Mouse (Mus musculus): Measurements from ENCODE around the gene Elp6. TPM values are rescaled to one million over a fixed set of nuclear protein-coding genes. Genes with fewer than 3 reads are reported as not detected.
"Not testable (repeated sequence)": the region's sequence is repeated elsewhere in the genome, so short reads cannot be mapped to it uniquely, and the experiment has no call there.

Elp6 gene
- total RNA-seq, 1 experiment from 2014 or later, result 3.6 TPM

DNA sequence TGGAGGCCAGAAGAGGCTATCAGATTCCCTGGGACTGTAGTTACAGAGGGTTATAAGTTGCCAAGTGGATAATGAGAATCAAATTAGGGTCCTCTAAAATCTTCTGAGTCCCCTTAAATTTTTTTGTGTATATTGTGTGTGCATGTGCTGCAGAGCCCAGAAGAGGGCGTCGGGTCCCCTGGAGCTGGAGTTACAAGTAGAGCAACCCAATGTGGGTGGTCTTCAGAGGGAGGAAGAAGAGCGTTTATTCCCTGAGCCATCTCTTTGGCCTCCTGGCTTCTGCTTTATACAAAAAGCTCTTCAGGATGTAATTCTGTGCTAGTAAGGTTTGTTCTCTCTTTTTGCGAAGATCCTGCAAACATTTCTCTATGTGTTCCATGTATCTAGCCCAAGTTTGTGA lies 457 bp upstream of the Elp6 start:
- peak in 1 of 2 experiments; percentile 19; a peak in 1 of 4 replicates for ATAC-seq (replicated peaks in 1 of 2; ENCODE audit: insufficient read depth in 1 of 2, low FRiP score in 2 of 2, low TSS enrichment in 1 of 2, low read depth in 1 of 2, poor library complexity in 2 of 2, severe bottlenecking in 2 of 2)

DNA sequence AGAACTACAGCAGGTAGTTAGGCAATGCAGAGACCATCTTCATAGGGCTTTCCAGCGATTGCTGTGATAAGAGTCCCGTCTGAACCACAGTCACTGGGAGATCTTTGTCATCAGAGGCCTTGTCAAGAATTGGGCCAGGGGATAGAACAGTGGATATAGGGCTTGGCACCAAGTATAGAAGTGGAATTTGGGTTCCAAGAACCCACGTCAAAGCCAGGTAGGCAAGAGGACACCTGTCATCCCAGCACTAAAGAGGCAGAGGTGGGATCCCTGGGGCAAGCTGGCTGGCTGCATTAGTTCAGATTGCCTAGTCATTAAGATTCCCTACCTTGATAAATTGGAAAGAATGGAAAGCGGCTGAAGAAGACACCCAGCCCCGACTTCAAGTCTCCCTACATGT lies 1.4 kb downstream of the Elp6 start:
- ATAC-seq (replicated peaks in 1 of 2; ENCODE audit: insufficient read depth in 1 of 2, low FRiP score in 2 of 2, low TSS enrichment in 1 of 2, low read depth in 1 of 2, poor library complexity in 2 of 2, severe bottlenecking in 2 of 2), result no peak

DNA sequence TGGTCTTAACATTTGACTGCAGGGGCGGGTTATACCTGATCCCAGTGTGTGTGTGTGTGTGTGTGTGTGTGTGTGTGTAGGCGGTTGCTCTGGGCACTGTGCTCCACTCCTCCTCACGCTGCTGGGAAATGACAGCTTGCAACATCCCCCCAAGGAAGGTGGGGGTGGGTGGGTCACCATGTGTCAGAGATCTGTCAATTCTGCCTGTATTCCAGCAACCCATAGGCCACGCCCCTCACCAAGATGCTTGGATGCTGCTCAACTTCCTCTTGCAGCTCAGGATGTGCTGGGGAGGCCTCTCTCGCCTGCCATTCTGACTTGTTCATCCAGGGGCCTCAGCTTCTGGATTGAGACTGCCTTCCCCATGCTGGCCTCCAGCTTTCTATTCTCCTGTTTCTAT lies 9.7 kb downstream of the Elp6 start:
- ATAC-seq (replicated peaks in 1 of 2; ENCODE audit: insufficient read depth in 1 of 2, low FRiP score in 2 of 2, low TSS enrichment in 1 of 2, low read depth in 1 of 2, poor library complexity in 2 of 2, severe bottlenecking in 2 of 2), result 0 out of 4 replicates have a peak, but pooled peaks have one; percentile 7 to 42

DNA sequence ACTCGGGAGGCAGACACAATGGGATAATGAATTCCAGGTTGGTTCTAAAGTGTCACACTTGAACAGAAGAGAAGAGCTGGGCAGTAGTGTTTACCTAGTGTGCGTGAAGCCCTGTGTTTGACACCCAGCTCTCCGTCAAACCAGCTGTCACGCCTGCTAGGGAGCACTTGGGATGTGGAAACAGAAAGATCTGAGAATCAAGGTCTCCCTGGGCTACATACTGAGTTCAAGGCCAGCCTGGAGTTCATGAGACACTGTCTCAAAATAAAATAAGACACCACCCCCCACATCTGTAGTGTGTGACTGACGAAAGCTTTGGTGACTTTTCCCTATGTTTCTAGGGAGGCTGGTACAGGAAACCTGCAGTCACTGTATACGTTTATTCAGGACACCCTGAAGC lies 10.4 kb downstream of the Elp6 start:
- no peak for ATAC-seq (replicated peaks in 1 of 2; ENCODE audit: insufficient read depth in 1 of 2, low FRiP score in 2 of 2, low TSS enrichment in 1 of 2, low read depth in 1 of 2, poor library complexity in 2 of 2, severe bottlenecking in 2 of 2)

DNA sequence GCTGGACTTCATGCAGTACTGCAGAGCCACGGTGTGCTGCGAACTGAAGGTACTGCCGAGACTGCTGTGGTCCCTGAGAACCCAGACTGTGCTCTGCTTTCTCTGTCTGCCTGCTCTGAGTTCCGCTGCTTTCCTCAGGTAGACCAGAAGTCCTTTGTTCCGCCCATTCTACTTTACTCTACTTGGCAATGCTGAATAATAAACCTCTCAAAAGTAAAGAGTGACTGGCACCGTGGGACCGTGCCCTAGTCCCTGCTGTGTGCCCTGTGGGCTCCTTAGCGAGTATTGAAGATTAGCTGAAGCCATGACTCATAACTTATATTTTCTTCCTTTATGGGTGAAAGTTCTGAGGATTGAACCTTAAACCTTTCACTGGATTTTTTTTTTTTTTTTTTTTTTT lies 10.9 kb downstream of the Elp6 start:
- no peak for ATAC-seq (replicated peaks in 1 of 2; ENCODE audit: insufficient read depth in 1 of 2, low FRiP score in 2 of 2, low TSS enrichment in 1 of 2, low read depth in 1 of 2, poor library complexity in 2 of 2, severe bottlenecking in 2 of 2)

DNA sequence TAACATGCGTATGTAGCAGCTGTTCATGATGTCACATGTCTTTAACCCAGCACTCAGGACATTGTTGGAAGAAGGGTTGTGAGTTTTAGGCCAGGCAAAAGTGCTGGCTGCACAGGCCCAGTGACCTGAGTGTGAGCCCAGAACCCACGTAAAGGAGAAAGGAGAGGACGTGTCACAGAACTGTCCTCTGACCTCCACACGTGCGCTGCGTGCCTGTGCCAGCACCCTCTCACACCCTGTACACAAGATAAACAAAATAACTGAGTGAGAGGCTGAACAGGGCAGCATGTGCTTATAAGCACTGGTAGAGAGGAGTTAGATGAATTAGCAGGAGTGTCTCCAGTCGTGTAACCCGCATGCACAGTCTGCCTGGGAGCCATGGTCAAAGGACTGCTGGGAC lies 11.5 kb downstream of the Elp6 start:
- ATAC-seq (replicated peaks in 1 of 2; ENCODE audit: insufficient read depth in 1 of 2, low FRiP score in 2 of 2, low TSS enrichment in 1 of 2, low read depth in 1 of 2, poor library complexity in 2 of 2, severe bottlenecking in 2 of 2), result no peak

DNA sequence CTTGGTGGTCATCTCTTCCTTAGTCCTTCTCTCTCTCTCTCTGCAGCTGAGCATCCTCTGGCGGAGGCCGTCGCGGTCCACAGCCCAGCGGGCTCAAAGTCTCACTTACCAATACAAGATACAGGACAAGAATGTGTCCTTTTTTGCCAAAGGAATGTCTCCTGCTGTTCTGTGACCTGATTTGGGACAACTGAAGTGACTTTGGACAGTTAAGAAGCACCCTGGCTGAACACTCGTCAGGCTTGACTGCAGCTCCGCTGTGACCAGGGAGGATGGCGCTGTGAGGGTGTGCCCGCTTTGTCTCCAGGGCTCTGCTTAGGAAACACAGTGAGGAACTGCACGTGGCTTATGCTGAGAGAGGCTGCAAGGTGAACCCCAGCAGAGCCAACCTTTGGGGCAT lies 15.8 kb downstream of the Elp6 start:
- ATAC-seq (replicated peaks in 1 of 2; ENCODE audit: insufficient read depth in 1 of 2, low FRiP score in 2 of 2, low TSS enrichment in 1 of 2, low read depth in 1 of 2, poor library complexity in 2 of 2, severe bottlenecking in 2 of 2), result no peak

DNA sequence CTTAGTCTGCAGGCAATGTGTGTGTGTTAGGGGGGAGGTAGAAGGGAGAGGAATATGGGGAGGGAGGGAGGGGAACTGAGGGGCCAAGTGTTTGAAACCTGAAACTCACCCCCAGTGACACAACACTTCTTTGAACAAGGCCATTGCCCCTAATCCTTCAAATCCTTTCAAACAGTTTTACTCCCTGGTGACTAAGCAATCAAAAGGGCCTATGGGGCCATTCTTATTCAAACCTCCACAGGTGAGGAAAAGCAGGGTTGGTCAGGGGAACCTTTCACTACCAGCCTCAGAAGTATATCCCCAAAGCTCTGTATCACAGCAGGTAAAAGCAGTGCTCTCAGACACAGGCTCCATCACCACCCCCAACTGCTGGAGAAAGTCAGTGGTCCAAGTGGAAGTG lies 18.0 kb downstream of the Elp6 start:
- ATAC-seq (replicated peaks in 1 of 2; ENCODE audit: insufficient read depth in 1 of 2, low FRiP score in 2 of 2, low TSS enrichment in 1 of 2, low read depth in 1 of 2, poor library complexity in 2 of 2, severe bottlenecking in 2 of 2), result no peak

DNA sequence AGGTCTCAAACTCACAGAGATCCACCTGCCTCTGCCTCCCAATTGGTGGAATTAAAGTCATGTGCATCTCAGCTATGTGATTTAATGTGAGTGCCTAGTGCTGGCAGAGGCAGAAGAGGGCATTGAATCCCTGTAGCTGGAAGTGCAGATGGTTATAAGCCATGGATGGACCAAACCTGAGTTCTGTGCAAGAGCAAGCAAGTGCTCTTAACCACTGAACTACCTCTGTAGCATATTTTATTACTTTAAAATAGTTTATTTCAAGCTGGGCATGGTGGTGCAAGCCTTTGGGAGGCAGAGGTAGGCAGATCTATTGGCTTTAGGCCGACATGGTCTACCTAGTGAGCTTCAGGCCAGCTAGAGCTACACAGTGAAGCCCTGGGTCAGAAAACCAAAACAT lies 19.2 kb downstream of the Elp6 start:
- ATAC-seq (replicated peaks in 1 of 2; ENCODE audit: insufficient read depth in 1 of 2, low FRiP score in 2 of 2, low TSS enrichment in 1 of 2, low read depth in 1 of 2, poor library complexity in 2 of 2, severe bottlenecking in 2 of 2), result no peak

DNA sequence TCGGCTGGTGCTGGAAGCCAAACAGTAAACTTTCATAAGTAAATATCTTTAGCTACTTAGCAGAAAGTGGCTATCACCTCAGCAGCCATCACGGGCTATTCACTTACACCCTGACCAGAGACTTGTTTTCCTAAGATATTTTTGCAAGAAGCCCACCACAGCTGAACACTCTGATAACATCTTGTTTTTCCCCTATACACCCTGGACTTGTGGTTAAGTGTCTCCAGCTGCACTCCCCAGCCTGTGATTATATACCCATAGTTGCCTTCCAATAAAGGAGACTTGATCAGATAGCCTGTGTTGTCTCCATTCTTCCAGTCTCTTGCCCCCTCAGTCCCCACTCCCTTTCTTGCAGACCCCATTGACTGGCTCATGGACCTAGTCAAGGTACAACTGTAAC lies 23.2 kb downstream of the Elp6 start:
- ATAC-seq (replicated peaks in 1 of 2; ENCODE audit: insufficient read depth in 1 of 2, low FRiP score in 2 of 2, low TSS enrichment in 1 of 2, low read depth in 1 of 2, poor library complexity in 2 of 2, severe bottlenecking in 2 of 2), result no peak

DNA sequence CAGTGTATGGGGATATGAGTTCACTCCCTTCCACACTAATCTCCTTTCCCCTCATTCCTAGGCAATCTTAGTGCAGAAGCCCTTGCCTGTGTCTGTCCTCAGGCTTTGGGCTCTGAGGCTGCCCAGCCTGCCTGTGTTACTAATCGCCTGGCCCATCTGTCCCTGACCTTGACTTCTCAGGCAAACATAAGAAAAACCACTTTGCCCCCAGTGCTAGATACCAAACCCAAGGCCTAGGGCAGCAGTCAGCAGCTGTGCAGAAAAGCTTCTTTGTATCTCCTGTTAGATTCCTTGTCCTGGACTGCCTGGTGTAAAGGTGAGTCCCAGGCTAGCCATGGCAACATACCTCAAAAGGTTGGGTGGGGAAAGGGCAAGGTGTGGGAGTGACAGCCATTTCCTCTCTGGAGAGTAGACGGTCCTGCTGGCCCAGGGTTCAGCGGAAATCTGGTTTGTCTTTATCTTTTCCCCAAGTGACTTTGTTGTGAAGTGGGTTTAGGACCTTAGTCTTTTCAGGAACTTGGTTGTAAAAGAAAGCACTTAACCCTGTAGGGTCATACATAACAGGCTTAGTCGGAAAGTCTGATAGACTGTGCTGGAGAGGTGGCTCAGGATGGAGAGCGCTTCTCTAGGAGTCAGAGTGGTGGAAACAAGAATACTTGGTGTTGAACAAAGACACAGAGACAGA lies 24.1 kb downstream of the Elp6 start:
- peak; percentile 16 to 19; a peak in 3 of 4 replicates for ATAC-seq (replicated peaks in 1 of 2; ENCODE audit: insufficient read depth in 1 of 2, low FRiP score in 2 of 2, low TSS enrichment in 1 of 2, low read depth in 1 of 2, poor library complexity in 2 of 2, severe bottlenecking in 2 of 2)

DNA sequence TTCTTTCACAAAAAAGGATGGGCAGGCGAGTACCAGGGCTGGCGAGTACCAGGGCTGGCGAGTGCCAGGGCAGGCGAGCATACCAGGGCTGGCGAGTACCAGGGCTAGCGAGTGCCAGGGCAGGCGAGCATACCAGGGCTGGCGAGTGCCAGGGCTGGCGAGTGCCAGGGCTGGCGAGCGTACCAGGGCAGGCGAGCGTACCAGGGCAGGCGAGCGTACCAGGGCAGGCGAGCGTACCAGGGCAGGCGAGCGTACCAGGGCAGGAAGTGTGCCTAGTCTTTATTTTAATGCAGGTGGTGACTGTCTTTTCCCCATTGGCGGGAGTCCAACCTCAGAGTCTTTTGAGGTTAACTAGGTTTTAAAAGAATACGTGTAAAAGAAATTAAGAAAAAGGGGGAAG lies 24.7 kb downstream of the Elp6 start:
- ATAC-seq (replicated peaks in 1 of 2; ENCODE audit: insufficient read depth in 1 of 2, low FRiP score in 2 of 2, low TSS enrichment in 1 of 2, low read depth in 1 of 2, poor library complexity in 2 of 2, severe bottlenecking in 2 of 2), result peak; percentile 27 to 42; a peak in 3 of 4 replicates

DNA sequence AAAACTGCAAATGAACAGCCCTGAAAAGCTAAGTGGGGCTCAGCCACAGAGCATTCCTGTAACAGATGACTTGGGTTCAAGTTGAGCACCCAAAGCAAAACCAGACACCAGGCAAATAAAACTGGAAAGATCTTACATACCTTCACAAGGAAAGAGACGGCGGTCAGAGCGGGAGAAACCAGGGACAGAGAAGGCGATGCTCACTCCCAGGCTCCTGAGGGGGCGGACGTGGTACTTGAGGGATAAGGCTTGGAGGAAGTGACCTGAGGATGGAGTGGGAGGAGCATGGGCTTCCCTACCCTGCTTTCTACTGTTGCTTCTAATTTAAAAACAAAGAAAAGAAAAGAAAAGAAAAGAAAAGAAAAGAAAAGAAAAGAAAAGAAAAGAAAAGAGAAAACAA lies 25.4 kb downstream of the Elp6 start:
- 0 out of 4 replicates have a peak, but pooled peaks of 1 of the 2 experiments have one; percentile 27 for ATAC-seq (replicated peaks in 1 of 2; ENCODE audit: insufficient read depth in 1 of 2, low FRiP score in 2 of 2, low TSS enrichment in 1 of 2, low read depth in 1 of 2, poor library complexity in 2 of 2, severe bottlenecking in 2 of 2)

DNA sequence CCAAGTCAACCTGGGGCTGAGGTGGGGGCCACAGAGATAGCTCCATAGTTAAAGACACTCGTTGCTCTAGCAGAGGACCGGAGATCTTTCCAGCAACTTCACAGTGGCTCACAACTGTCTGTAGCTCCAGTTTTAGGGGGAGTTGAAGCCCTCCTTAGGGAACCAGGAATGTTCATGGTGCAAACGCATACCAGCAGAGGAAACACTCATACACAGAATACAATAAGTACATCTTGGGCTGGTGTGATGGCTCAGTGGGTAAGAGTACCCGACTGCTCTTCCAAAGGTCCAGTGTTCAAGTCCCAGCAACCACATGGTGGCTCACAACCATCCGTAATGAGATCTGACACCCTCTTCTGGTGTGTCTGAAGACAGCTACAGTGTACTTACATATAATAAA lies 25.9 kb downstream of the Elp6 start:
- ATAC-seq (replicated peaks in 1 of 2; ENCODE audit: insufficient read depth in 1 of 2, low FRiP score in 2 of 2, low TSS enrichment in 1 of 2, low read depth in 1 of 2, poor library complexity in 2 of 2, severe bottlenecking in 2 of 2), result not testable (repeated sequence)

DNA sequence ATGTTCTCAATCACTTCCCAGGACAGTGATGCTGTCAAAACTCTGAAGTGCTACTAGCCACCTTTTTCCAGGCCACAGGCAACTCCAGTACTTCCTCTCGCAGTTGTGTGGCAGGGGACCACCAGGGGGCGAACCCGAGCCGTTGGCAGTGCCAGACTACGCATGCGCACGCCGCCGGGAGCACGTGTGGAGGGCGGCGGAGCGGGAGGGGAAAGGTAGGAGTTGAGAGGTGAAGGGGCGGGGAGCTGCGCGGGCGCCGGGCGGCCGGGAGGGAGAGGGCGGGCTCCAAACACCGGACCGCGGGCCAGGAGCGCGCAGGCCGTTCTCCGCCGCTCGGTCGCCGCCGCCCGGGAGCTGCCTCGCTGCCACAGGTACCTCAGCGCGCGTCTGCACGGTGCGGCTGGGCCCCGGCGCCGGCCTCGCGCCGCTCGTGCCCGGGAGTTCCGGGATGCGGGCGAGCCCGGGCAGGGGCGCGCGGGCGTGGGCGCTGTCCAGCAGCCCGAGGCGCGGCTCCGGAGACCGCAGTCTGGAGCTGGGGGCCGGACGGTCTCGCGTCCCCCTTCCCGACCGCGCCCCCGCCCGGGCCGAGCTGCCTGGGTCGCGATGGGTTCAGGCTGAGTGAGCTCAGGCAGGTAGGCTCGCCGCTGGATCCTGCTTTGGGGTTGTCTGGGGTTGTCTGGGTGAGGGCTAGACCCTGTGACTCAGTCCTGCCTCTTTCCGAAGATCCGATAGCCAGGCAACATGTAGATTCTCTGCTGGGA lies 28.3 kb downstream of the Elp6 start, which contains the start of gene Scap:
TSS of gene Scap (plus strand) at position 154 of the 761 bp plus-strand sequence.
- peak; percentile 86 to 90 for ATAC-seq (replicated peaks in 1 of 2; ENCODE audit: insufficient read depth in 1 of 2, low FRiP score in 2 of 2, low TSS enrichment in 1 of 2, low read depth in 1 of 2, poor library complexity in 2 of 2, severe bottlenecking in 2 of 2)

DNA sequence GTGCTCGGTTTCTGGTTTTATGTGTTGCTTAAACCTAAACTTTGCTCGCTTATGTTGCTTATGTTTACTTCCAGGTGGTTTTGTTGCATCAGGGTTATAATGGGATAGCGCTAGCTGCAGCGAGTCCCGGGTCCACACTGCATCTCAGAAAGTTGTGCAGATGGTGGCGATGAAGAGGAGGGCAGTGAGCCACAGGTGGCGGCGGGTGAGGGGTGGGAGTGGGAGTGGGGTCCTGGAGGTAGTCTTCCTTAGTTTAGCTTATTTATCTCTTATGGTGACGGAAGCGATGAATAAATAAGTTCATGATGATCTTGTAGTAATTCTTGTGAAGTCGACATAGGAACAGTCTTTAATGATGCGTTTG lies 28.9 kb downstream of the Elp6 start:
- ATAC-seq (replicated peaks in 1 of 2; ENCODE audit: insufficient read depth in 1 of 2, low FRiP score in 2 of 2, low TSS enrichment in 1 of 2, low read depth in 1 of 2, poor library complexity in 2 of 2, severe bottlenecking in 2 of 2), result no peak

DNA sequence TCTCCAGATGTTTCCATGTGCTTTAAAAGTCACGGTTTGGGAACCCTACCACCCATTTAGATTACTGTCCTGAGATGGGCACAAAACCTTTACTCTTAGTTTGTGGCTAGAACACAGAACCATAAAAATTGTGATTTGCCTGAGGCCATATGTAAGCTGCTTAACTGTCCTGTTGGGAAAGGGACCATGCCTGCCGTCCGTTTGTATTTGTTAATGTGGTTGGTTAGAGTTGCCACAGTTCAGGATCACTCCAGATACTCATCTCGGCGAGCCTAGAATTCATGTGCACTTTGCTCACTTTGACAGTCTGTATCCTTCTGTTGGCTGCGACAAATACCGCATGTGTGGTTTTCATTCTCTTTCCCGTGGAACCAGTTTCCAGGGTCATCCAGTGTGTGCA lies 29.9 kb downstream of the Elp6 start:
- no peak for ATAC-seq (replicated peaks in 1 of 2; ENCODE audit: insufficient read depth in 1 of 2, low FRiP score in 2 of 2, low TSS enrichment in 1 of 2, low read depth in 1 of 2, poor library complexity in 2 of 2, severe bottlenecking in 2 of 2)

DNA sequence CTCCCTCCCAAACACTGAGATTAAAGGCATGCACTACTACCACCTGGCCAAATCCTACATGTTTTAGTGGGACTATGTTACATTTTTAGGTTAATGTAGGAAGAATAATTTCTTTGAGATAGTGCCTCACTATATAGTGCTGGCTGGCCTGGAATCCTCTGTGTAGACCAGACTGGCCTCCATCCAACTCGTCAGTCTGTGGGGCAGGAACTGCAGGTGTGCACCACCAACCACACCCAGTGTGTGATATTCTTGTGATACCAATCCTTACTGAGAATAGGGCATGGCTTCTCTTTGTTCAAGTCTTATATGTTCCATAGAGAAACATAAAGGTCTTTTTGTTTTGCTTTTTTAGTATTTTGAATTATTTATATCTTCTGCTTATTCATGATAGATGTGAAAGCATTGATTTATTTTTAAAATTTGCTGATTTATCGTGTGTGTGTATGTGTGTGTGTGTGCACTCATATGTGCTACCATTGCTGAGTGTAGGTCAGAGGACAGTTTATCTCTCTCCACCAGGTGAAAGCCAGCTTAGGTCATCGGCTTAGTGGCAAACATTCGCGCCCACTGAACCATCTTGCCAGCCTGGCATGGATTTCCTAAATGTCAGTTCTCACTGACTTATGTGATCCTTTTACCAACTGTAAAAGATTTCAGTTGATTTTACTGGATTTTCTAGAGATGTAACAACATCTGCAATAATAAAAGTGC lies 35.2 kb downstream of the Elp6 start:
- no peak for ATAC-seq (replicated peaks in 1 of 2; ENCODE audit: insufficient read depth in 1 of 2, low FRiP score in 2 of 2, low TSS enrichment in 1 of 2, low read depth in 1 of 2, poor library complexity in 2 of 2, severe bottlenecking in 2 of 2)

All from hematopoietic stem cell, adult 5-6 weeks (primary cell).